Mouse (Mus musculus) ovary, postnatal 36 days (tissue): Measurements from ENCODE around the gene Fgfr2.

Source experiments
- DNase-seq: peaks from one replicate; pipeline ENCODE4 v3.0.0; 2022; ENCODE audit warnings: low spot score, mixed read lengths

Gene Fgfr2

GRCm38 (mm10) chr7:130734195-130734787 is 2388.9 kb downstream of the Fgfr2 start:
- DNase-seq = no peak

DNA sequence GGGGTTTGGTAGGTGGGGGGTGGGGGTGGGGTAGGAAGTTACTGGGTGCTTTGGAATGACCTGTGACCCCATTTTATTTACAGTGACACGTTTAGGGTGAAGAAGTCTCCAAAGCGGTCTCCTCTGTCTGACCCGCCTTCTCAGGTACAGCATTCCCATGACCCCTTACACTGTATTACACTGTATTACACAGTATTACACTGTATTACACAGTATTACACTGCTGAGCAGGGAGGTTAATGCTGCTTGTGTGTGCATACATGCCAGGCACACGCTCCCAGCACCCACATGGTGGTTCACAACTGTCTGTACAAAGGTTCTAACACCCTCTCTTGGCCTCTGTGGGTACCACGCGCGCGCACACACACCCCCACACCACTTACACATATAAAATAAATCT is 2389.7 kb downstream of the Fgfr2 start:
- DNase-seq = no peak

DNA sequence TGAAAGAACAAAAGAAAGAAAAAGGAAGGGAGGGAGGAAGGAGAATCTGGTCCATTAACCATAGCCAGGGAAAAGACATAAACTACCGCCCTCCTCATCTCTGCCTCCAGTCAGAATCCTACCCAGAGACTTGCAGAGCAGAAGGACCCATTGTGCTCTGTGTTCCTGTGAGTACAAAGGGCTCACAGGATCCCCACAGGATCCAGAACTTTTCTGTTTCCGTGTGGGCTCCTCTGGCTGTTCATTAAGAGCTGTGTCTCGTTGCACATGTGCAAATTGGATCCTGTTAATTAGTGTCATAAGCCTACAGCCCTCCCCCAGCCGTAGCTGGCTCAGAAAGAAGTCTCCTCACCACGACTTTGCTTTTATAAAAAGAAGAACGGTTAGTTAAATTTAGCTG is 2390.2 kb downstream of the Fgfr2 start:
- no peak for DNase-seq

GRCm38 (mm10) chr7:130731792-130732191 is 2391.4 kb downstream of the Fgfr2 start:
- no peak for DNase-seq

- no peak for DNase-seq
Observed at GRCm38 (mm10) chr7:130727560-130727959, 2395.6 kb downstream of the Fgfr2 start.

DNA sequence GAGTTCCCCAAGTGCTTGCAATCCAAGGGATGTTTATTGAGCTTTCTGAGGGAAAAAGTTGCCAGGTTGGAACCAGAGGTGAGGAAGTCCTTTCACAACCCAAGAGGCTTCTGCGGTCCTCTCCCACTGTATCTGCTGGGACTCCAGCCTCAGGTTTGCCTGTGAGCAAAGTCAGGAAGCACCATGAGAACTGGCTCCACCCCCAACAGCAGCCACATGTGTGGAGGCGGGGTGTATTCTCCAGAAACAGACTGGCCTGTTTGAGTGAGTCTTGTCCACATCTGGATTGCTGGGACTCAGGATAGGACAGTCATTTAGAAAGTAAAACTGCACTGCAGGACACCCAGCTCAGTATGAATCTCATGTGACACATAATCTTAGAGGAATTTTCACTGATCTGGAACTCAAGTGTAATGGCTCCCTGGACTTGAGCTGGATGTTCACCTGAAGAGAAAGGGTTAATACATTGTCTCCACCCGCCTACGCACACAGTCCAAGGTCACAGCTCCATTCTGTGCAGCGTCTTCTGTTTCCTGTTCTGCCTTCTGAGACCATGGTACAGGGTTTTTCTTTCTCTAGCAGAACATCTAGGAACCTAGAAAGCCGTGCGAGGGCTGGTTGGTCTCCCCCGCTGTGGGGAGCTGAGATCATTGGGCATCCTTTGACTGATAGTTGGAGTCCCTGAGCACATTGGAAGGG is 2396.3 kb downstream of the Fgfr2 start:
- peak; percentile 21 for DNase-seq

GRCm38 (mm10) chr7:130726185-130726584 is 2397.0 kb downstream of the Fgfr2 start:
- DNase-seq = no peak

- DNase-seq = no peak
Observed at GRCm38 (mm10) chr7:130720646-130721335, 2402.4 kb downstream of the Fgfr2 start.

GRCm38 (mm10) chr7:130719931-130720598 is 2403.1 kb downstream of the Fgfr2 start:
- DNase-seq = no peak

DNA sequence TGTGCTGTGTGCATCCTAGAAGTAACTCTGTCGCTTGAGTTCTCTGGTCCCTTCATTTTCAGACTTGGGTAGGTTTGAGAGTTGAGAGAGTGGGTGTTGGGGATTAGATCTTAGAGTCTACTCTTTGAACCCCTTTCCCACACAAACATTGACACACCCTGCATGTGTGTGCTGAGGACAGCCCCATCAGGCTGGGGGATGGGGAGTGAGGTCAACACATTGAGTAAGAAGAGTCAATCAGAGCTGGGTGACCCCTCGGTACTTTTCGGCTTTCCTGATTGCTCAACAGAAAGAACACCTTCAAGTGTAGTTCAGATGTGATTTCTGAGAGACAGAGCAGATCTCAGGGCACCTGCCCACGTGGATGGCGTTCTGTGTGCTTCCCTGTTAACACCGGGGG is 2406.2 kb downstream of the Fgfr2 start:
- no peak for DNase-seq

DNA sequence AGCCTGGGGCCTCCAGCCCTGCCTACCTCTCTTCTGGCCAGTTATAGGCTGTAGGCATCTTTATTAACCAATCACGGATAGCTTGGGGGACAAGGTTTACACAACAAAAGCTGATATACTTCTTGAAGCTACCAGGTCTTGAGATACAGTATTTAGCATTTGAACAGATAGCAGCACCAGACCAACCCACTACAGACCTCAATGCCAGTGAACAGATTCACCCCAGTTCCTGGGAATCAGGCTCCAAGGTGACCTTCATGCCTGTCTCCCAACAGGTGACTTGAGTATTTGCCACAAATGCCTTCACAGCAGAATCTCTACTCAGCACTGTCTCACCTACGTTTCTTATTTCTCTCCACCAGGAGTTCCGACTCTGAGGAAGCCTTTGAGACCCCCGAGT is 2406.8 kb downstream of the Fgfr2 start:
- DNase-seq = no peak

DNA sequence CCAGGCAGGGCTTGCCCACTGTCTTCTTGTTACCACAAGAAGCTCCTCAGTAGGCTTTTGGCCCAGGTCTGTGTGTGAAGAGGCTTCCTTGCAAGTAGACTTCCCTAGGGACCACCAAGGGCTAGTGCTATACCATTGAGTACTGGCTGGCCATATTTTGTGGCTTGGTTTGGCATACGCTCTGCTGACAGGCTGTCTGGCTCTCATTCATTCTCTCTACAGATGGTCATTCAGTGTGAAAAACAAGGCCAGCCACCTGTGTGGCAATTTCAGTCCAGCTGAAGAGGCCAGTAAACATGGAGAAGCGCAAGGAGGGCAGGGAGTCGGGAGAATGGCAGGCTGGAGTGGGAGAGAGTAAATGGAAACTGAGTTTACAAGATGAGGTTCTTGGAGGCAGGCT is 2407.7 kb downstream of the Fgfr2 start:
- no peak for DNase-seq

GRCm38 (mm10) chr7:130713319-130713718 is 2409.8 kb downstream of the Fgfr2 start:
- DNase-seq = no peak

DNA sequence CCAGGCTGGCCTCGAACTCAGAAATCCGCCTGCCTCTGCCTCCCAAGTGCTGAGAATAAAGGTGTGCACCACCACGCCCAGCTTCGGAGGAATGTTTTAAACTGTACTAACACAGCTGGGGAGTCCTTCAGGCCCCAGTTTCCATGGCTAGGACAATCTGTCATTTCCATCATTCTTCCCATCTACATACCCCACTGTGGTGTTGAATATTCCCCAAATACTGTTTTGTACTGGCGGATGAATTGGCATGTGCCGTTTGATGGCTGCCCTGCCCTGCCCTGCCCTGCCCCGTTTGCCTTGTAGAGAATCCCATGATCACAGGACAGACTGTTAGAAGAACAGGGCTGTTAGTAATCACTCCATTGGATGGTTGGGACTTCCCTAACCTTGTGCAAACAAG is 2411.3 kb downstream of the Fgfr2 start:
- DNase-seq = no peak

- no peak for DNase-seq
Observed at GRCm38 (mm10) chr7:130709372-130710274, 2413.5 kb downstream of the Fgfr2 start.

GRCm38 (mm10) chr7:130708940-130709339 is 2414.2 kb downstream of the Fgfr2 start:
- peak; percentile 30 for DNase-seq

DNA sequence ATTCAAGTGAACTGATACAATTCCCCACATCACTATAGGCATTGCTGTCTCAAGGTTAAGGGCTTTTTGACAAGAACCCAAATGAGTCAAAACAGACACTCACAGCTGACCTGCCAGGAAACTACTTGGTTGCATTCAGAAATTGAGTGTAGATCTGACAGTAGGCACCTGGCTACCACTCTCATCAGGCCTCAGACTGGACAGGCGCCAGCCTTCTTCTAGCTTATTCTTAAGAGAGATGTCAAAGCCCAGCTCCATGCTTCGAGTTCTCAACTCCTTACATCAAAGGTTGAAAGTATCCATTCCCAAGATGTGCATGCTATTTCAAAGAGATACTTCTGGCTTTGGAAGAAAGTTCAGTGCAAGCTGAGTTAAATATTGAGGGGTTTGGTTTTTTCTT is 2417.9 kb downstream of the Fgfr2 start:
- no peak for DNase-seq

DNA sequence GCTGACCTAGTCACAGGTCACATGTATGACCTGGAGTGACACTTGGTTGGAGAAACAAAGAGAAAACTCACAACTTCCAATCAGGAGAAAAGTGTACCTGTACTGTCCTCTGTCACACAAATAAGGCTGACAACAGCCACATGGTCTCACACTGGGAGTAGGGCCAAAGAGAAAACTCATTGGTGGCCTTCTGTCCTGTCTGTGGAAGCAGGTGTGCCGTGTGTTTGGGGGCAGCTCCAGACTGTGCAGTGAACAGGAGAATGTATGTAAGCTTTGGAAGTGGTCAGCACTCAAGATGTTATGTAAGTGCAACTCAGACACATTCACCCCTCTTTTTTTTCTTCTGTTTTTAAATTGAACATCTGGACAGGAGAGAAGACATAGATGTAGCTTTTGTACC is 2421.8 kb downstream of the Fgfr2 start:
- DNase-seq = no peak

DNA sequence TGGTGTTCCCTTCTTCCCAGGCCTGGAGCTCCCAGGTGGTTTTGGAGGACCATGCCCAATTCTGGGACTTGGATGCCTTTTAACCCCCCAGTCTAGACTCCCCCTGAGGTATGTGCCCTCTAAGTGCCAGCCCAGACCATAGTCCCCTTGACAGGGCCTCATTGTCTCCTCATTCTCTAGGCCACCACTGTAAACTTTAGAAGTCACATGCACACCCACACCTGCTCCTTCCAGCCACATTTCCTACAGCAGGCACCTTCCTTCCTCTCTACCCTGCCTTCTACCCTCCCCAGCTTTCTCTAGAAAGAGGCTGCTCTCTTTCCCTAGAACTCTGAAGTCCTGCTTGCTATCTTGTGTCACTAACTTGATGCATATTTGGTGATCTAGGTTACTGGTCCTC is 2424.7 kb downstream of the Fgfr2 start:
- DNase-seq = no peak

- DNase-seq = no peak
Observed at GRCm38 (mm10) chr7:130696347-130697234, 2426.6 kb downstream of the Fgfr2 start.
